Mouse (Mus musculus) thymus, postnatal 10 days (tissue): ENCODE data around the gene Popdc3.
"Not testable (repeated sequence)": the region's sequence is repeated elsewhere in the genome, so short reads cannot be mapped to it uniquely, and the experiment has no call there.

Experiments used
- DNase-seq, 2 experiments: peaks; one replicate each; pipeline ENCODE4 v3.0.0; 2021; ENCODE audit warnings: low spot score in 2 of 2

Gene Popdc3

GRCm38 (mm10) chr10:45194531-45194930, 16.6 kb downstream of the Popdc3 start:
- DNase-seq = no peak

DNA sequence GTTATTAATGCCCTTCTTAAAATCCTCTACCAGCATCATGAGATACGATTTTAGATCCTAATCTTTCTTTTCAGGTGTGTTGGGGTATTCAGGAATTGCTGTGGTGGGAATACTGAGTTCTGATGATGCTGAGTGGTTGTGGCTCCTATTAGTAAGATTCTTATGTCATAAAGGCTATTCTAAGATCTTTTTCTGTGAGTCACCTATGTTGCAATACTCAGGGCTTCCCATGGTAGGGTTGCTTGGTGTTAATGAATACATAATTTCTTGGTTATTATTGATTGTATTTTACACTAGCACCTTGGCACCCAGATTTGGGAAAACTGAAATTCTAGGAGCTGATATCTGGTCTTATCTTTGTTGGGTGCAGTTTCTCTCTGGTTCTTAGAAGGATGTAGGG, 26.7 kb downstream of the Popdc3 start:
- no peak for DNase-seq

GRCm38 (mm10) chr10:45210201-45210600, 32.3 kb downstream of the Popdc3 start:
- DNase-seq = no peak

DNA sequence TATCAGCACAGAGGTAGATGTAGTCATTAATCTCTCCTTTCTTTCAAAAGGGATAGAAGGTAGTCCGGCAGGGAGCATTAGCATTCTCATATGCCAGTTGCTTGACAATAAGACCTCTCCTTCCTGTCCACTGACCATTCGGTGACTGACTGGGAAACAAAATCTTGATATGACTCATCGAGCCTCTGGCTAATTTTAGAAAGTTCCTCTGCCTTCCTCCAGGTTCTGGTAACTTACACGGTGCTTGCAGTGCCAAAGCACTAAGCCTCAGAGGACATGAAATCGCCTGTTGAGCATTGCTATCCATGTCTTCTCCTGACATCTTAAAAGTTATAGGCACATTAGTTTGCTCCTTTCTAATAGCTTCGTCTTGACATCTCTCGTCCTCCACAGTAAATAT, 38.8 kb downstream of the Popdc3 start:
- DNase-seq = no peak

GRCm38 (mm10) chr10:45229954-45230353, 52.1 kb downstream of the Popdc3 start:
- no peak for DNase-seq

- DNase-seq = no peak
Measured at GRCm38 (mm10) chr10:45233351-45233750, 55.5 kb downstream of the Popdc3 start.

- no peak for DNase-seq
Measured at GRCm38 (mm10) chr10:45236304-45236703, 58.4 kb downstream of the Popdc3 start.

DNA sequence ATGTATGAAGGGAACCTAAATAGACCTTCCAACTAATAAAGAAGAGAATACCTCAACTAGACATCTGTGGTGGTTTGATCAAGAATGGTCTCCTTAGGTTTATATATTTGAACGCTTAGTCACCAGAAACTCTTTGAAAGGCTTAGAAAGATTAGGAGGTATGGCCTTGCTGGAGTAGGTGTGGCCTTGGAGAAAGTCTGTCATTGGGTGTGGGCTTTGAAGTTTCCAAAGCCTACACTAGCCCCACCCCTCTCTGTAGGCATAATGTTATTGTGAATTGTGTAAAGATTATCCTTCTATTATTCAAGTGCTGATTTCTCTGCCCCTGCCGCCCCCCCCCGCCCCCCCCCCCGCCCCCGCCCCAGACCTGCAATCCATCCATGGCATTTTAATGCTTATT, 59.6 kb downstream of the Popdc3 start:
- no peak for DNase-seq

DNA sequence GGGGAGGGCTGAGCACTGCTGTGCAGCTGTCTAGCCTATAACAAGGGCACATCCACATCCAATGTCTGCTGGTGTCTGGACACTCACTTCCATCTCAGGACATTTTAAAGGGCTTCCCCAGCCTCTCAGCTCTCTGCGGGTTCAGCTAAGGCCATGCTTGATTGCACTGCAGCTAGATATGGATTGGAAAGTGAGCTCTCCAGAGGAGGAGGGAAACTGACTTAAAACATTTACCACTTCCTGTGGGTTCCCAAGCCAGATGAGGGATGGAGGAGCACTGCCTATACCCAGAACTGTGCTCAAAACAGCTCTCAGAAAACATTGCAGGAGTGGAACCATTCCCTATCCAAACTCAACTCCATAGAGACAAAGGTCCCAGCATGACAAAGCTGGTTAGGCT, 82.6 kb downstream of the Popdc3 start:
- no peak for DNase-seq

DNA sequence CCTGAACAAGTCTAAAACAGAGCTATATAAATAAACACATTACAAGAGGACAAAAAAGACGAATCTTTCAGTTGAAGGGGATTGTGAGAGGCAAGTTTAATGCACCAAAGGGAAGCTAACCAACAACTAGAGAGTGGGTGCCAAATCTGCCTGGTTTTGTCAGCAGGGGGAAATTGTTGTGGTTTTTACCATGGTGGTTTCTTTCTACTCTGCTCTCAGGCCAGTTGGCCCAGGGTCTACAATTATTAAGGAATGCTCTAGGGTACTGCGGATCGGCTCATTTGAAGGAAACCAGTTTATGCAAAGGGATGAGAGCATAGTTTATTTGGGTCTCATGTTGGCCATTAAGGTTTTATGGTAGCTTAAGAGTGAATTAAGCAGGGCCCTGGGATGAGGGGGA, 84.2 kb downstream of the Popdc3 start:
- no peak for DNase-seq

GRCm38 (mm10) chr10:45276499-45276898, 98.6 kb downstream of the Popdc3 start:
- DNase-seq = no peak

DNA sequence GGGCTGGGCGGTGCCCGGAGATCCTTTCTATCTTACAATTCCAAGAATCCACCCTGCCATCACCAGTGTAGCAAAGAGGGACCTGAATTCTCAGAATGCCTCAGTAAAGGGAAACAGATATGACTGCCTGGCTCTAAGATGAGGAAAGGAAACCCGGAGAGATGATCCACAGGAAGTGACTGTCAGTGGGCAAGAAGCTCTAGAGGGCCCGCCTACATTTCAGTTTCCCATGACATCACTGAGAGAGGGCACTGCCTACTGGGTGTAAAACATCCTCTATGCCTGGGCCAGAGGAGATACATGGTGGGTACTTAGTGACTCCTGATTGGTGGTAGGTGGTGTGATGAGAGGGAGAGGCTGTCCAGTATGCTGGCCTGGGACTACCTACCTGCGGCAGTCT, 99.1 kb downstream of the Popdc3 start:
- DNase-seq = no peak

- no peak for DNase-seq
Measured at GRCm38 (mm10) chr10:45285651-45286050, 107.8 kb downstream of the Popdc3 start.

DNA sequence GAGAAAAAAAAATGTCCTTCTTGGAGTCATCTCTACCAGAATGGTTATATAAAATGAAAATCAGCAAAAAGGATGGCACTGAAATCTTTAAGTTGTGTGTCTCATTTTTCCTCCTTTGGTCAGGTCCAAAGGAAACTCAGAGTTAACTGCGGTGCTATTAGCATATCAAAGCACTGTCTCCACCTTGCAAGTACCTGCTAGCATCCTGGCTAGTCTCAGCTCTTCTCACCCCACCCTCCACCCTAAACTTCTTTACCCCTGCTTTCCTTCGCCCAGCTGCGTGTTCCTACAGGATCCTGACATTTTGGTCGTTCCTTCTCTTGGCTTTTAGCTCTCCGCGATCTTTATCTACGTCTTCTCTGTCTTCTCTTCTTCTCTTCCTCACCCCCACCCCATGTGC, 110.5 kb downstream of the Popdc3 start:
- no peak for DNase-seq

DNA sequence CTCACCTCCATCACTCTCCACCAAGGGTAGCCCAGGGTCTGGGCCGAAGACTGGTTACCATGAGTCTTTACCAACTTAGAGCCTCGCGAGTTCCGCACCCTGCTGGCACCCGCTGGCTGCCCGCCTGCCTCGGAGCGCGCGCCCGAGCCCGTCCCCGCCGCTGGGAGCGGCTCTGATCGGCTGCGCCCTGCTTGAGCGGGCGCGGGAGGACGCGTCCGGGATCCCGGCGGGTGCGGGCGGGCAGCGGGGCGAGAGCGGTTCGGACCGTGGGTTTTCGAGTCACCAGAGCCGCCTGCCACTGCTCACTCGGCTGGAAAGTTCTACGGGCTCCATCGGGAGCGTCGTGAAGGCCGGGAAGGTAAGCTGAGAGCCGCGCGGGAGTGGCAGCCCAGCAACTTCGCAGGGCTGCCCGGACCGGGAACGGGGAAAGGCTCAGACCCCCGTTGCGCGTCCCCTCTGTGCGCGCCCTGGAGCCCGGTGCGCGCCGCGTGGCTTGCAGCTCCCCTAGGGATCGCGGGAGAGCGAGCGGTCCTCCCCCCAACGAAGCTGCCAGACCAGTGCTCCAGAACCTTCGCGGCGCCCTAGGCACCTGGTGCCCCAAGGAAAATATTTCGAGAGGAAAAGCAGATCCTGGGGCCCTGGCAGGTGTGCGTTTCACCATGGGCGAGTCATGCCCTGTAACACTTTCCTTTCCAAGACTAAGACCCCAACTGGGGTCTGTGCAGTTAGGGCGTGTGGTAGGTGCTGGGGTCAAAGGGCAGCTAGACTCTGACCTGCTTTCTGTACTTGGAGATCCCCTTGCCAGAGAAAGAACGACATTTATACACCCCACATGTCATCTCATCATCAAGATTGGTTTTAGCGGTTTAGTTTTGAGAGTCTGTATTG, 111.6 kb downstream of the Popdc3 start:
- no peak for DNase-seq

DNA sequence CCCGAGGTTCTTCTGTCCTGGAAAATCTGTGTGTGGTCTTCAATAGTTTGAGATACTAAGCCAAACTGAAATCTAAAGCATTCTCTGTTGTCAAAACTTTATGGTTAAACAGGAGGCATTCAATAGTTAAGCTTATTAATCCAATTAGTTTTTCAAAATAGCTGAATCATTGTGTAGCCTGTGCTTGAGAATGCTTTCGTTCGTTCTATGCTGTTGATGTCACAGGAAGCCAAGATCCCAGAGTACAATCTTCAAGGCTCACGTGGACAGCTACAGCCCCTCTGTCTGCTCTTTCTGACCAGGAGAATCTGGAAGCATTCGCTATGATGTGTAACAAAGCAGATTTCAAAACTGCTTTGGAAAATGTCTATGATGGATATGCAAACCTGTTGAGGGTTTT, 112.7 kb downstream of the Popdc3 start:
- DNase-seq = no peak

DNA sequence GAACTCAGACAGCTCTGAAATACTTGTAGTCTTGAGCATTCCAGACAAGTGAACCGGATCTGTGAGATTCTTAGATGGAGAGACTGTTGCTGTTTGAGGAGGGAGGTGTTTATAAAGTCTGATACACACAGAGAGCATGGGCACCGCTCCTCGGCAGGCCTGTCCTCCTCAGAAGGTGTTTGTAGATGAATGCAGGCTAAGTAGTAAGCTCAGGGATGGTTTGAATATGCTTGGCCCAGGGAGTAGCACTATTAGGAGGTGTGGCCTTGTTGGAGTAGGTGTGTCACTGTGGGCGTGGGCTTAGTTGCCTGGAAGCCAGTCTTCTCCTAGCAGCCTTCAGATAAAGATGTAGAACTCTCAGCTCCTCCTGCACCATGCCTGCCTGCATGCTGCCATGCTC, 114.3 kb downstream of the Popdc3 start:
- DNase-seq = not testable (repeated sequence)

DNA sequence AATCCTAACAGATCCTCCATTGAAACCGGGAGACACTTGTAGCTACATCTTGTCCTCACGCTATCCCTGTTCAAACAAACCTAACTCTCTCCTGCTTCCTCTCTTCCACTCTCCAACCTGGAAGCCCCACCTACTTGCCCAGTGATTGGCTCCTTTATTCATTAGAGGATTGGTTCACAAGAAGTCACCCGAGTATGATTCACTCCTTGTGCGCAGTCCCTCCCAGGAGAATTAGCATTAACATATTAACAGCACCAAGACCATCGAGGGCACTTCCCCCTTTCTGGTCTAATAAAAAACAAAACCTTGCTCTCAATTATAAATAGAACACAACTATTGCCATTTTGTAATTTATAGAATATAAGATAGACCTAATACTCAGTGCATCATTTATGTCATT, 117.2 kb downstream of the Popdc3 start:
- DNase-seq = no peak

DNA sequence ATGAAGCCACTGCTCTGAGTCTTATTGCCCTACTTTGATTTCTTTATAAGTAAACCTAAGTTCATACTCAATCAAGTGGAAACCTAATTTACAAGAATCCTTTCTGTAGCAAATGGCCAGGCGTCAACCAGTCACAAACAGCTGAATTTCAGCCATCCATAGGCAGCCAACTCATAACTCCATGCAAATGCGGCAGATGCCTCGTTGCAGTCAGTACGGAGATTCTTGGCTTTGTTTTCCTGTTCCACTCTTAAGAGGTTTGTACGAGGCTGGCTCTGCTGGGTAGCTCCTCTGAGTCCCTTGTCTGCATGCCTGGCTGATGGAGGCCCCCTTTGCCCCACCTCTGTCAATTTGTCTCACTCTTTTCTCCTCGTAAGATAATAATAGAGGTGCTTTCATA, 120.6 kb downstream of the Popdc3 start:
- no peak for DNase-seq

DNA sequence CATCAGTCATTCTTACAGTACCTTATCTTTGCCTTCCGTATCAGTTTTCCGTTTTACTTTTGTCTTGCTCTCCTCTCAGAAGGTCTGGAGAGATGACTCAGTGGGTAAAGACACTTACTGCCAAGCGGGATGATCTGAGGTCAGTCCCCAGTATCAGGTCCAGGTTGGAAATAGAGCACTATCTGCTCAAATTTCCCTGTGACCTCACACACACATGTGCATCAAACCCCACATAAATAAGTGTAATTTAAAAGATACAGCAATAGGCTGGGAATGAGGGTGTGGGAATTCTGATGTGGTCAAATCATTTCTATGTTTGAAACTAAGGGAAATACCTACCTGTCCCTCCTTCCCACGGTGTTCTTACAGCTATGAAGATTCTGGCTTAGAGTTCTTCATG, 121.6 kb downstream of the Popdc3 start:
- DNase-seq = no peak

DNA sequence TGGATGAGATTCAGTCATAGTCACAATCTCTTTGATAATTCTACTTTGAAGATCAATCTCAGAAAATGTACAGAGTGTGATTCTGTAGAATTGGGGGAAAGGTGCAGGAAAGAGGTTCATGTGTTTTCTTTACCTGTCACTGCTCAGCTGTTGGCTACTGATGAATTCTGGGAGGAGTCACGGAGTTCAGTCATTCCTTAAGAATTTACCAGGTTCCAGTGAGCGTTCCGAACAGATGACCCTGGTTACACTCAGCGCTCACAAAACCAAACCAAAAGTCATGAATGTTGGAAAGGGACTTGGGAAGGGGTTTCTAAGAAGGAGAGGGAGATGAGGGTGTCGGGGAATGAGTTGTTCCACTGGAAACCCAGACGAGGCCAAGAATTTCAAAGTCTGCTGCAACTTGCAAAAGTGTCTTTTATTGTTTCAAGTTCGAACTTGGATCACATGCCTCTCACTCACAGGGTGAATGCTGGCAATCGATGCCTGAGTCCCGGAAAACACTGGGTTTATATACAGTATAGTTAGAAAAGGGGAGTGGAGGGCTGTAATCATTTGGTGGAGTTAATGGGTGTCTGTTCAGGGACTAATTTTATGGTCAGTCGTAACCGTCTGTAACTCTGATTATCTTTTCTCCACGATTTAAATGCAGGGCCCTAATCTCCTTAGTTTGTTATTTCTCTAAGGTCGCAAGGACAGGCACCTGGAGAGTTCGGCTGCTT, 125.6 kb downstream of the Popdc3 start:
- DNase-seq = no peak

GRCm38 (mm10) chr10:45305173-45305572, 127.3 kb downstream of the Popdc3 start:
- DNase-seq = no peak

- DNase-seq = no peak
Measured at GRCm38 (mm10) chr10:45311129-45311528, 133.2 kb downstream of the Popdc3 start.
